8 mouse cellular contexts compared by ENCODE assay signal in genomic region chr11:3408131-3408996, GRCm38 (mm10). TPM values are rescaled to one million over a fixed set of nuclear protein-coding genes. Genes with fewer than 3 reads are reported as not detected.
DNase-seq lines count a peak whose midpoint lies in the region; ATAC-seq and TF ChIP-seq lines count a peak whose summit lies in the region.

No protein-coding gene starts in this region.

- no peaks in the 10 kb centered on the region for H3K36me3 ChIP-seq in hindbrain, embryonic 13.5 days
- no peaks in the 10 kb centered on the region for H3K36me3 ChIP-seq in liver, embryonic 13.5 days
- no peaks in the 10 kb centered on the region for H3K36me3 ChIP-seq in neural tube, embryonic 14.5 days (ENCODE audit: control insufficient read depth, insufficient read depth, low read length)

- TF ChIP-seq POLR2A in embryonic fibroblast, embryonic 13.5 days (IDR thresholded peaks at IDR 0.05; ENCODE audit: low read depth, low read length), result no peak

- H3K4me3 ChIP-seq in embryonic fibroblast, embryonic 13.5 days (ENCODE audit: insufficient read depth, low read length), result peak overlapping the region; percentile 79
- peak overlapping the region; percentile 68 for H3K4me3 ChIP-seq in hindbrain, embryonic 13.5 days
- peak overlapping the region; percentile 78 for H3K4me3 ChIP-seq in liver, embryonic 13.5 days (replicated peaks)
- H3K4me3 ChIP-seq in neural tube, embryonic 14.5 days (ENCODE audit: low read depth, low read length), result peak overlapping the region; percentile 66

- 0 out of 2 replicates have a peak, but pooled peaks cover 2% of the 10 kb centered on the region for H3K4me1 ChIP-seq in embryonic fibroblast, embryonic 13.5 days (ENCODE audit: control insufficient read depth, insufficient read depth, low read length)
- H3K4me1 ChIP-seq in hindbrain, embryonic 13.5 days (replicated peaks), result peaks cover 9% of the 10 kb centered on the region
- peaks cover 49% of the 10 kb centered on the region for H3K4me1 ChIP-seq in liver, embryonic 13.5 days (replicated peaks)
- 0 out of 2 replicates have a peak, but pooled peaks cover 3% of the 10 kb centered on the region for H3K4me1 ChIP-seq in neural tube, embryonic 14.5 days (ENCODE audit: control insufficient read depth, insufficient read depth, low read length)

- H3K27me3 ChIP-seq in hindbrain, embryonic 13.5 days, result no peaks in the 10 kb centered on the region
- H3K27me3 ChIP-seq in liver, embryonic 13.5 days, result no peaks in the 10 kb centered on the region
- no peaks in the 10 kb centered on the region for H3K27me3 ChIP-seq in neural tube, embryonic 14.5 days (ENCODE audit: control insufficient read depth, insufficient read depth, low read length)

- no peak for ATAC-seq in hindbrain, embryonic 13.5 days (ENCODE audit: low FRiP score)
- ATAC-seq in liver, embryonic 13.5 days (ENCODE audit: low read depth), result no peak
- ATAC-seq in neural tube, embryonic 14.5 days (ENCODE audit: low read depth), result 0 out of 2 replicates have a peak, but pooled peaks have one; percentile 21

- H3K9ac ChIP-seq in hindbrain, embryonic 13.5 days, result peak overlapping the region; percentile 82
- H3K9ac ChIP-seq in liver, embryonic 13.5 days, result peak overlapping the region; percentile 85
- H3K9ac ChIP-seq in neural tube, embryonic 14.5 days (replicated peaks; ENCODE audit: low read depth, low read length), result peak overlapping the region; percentile 72

- no peak for TF ChIP-seq CTCF in embryonic fibroblast, embryonic 13.5 days (IDR thresholded peaks at IDR 0.05; ENCODE audit: borderline replicate concordance, insufficient read depth, low read length)

- no peak overlapping the region for H3K27ac ChIP-seq in embryonic fibroblast, embryonic 13.5 days (ENCODE audit: insufficient read depth, low read length)
- peak overlapping the region; percentile 79 for H3K27ac ChIP-seq in hindbrain, embryonic 13.5 days
- peak overlapping the region; percentile 74 for H3K27ac ChIP-seq in liver, embryonic 13.5 days
- H3K27ac ChIP-seq in neural tube, embryonic 14.5 days (ENCODE audit: low read depth, low read length), result 0 out of 2 replicates have a peak overlapping the region, but pooled peaks have one; percentile 10

- no peaks in the 10 kb centered on the region for H3K9me3 ChIP-seq in hindbrain, embryonic 13.5 days
- H3K9me3 ChIP-seq in liver, embryonic 13.5 days (replicated peaks), result no peaks in the 10 kb centered on the region
- no peaks in the 10 kb centered on the region for H3K9me3 ChIP-seq in neural tube, embryonic 14.5 days (ENCODE audit: control insufficient read depth, low read length)

- WGBS in hindbrain, embryonic 13.5 days, result 7% methylated on average over 34 of the region's 34 CpGs
- under 1% methylated on average over 34 of the region's 34 CpGs for WGBS in liver, embryonic 13.5 days (ENCODE audit: insufficient replicate concordance)
- 7% methylated on average over 34 of the region's 34 CpGs for WGBS in neural tube, embryonic 14.5 days

- H3K4me2 ChIP-seq in hindbrain, embryonic 13.5 days, result peak overlapping the region; percentile 77
- peak overlapping the region; percentile 94 for H3K4me2 ChIP-seq in liver, embryonic 13.5 days
- H3K4me2 ChIP-seq in neural tube, embryonic 14.5 days (ENCODE audit: low read depth, low read length), result peak overlapping the region; percentile 47

- peak; percentile 21 to 24 for DNase-seq in spleen, postnatal 10 days (ENCODE audit: low spot score in 2 of 2)
- DNase-seq in spleen, adult 12 weeks (ENCODE audit: low spot score), result no peak
- DNase-seq in liver, embryonic 13.5 days, result no peak
- DNase-seq in yolk sac, embryonic 10.5 days (ENCODE audit: low spot score), result no peak
- DNase-seq in layer of hippocampus, postnatal 36 days, result no peak

RNA-seq across cellular contexts. Expression of gene Limk2, which starts 0.6 kb away (rescaled TPM):
- polyA plus RNA-seq in embryonic fibroblast, embryonic 13.5 days (2011; ENCODE audit: insufficient read length, low read depth, missing spikeins), result 58.3 and 68.6 TPM in 2 replicates
- polyA plus RNA-seq in hindbrain, embryonic 13.5 days (2015; fragmentation: Nextera tagmentation; extraction: Ambion mirVana), result 138 and 150 TPM in 2 replicates
- 8.7 TPM in 2 replicates for polyA plus RNA-seq in liver, embryonic 13.5 days (2015; fragmentation: Nextera tagmentation; extraction: Ambion mirVana)
- polyA plus RNA-seq in neural tube, embryonic 14.5 days (2014; fragmentation: Nextera tagmentation; extraction: Ambion mirVana), result 161 and 166 TPM in 2 replicates
- 10 to 100 TPM; 95.5 to 98.4 TPM for total RNA-seq in layer of hippocampus, postnatal 36 days (2021)

RNA-seq across cellular contexts. Expression of gene Rnf185, which starts 43.8 kb away (rescaled TPM):
- 27.3 and 30.9 TPM in 2 replicates for polyA plus RNA-seq in embryonic fibroblast, embryonic 13.5 days (2011; ENCODE audit: insufficient read length, low read depth, missing spikeins)
- polyA plus RNA-seq in hindbrain, embryonic 13.5 days (2015; fragmentation: Nextera tagmentation; extraction: Ambion mirVana), result 42.9 and 43.7 TPM in 2 replicates
- polyA plus RNA-seq in liver, embryonic 13.5 days (2015; fragmentation: Nextera tagmentation; extraction: Ambion mirVana), result 7.3 and 9.1 TPM in 2 replicates
- 45.7 and 47.1 TPM in 2 replicates for polyA plus RNA-seq in neural tube, embryonic 14.5 days (2014; fragmentation: Nextera tagmentation; extraction: Ambion mirVana)
- 10 to 100 TPM; 25.6 to 27.4 TPM for total RNA-seq in layer of hippocampus, postnatal 36 days (2021)

Comparison
In these comparisons a context has a peak if more than half of its experiments do, and no peak if none do; other contexts are left out.
1. DNase-seq: peak in spleen, postnatal 10 days (2 of 2); none in spleen, adult 12 weeks (single experiment), liver, embryonic 13.5 days (single experiment), yolk sac, embryonic 10.5 days (single experiment) and layer of hippocampus, postnatal 36 days (0 of 2).
2. Peak in every context shown above with its lines, with median percentiles within 50 percentile points of each other: H3K4me3 ChIP-seq, H3K4me2 ChIP-seq and H3K9ac ChIP-seq.